Mouse (Mus musculus) thymus, adult 18-20 months (tissue): ENCODE results near the gene Cela3b.
"Not testable (repeated sequence)": the region's sequence is repeated elsewhere in the genome, so short reads cannot be mapped to it uniquely, and the experiment has no call there.

Source experiments
- DNase-seq, 2 experiments: peaks; one replicate each; pipeline ENCODE4 v3.0.0; 2022; ENCODE audit warnings: mixed read lengths in 2 of 2

Cela3b gene

GRCm38 (mm10) chr4:137412185-137412709 lies 18.1 kb downstream of the Cela3b start:
- not testable (repeated sequence) for DNase-seq

GRCm38 (mm10) chr4:137409691-137410090 lies 20.6 kb downstream of the Cela3b start, which contains the start of gene Cela3a:
Gene Cela3a, minus strand, starts transcription at chr4:137409791.
- no peak for DNase-seq

- DNase-seq: no peak
Measured at GRCm38 (mm10) chr4:137405571-137405970, 24.8 kb downstream of the Cela3b start.

GRCm38 (mm10) chr4:137396641-137397525 lies 33.5 kb downstream of the Cela3b start:
- no peak for DNase-seq

GRCm38 (mm10) chr4:137393378-137394135 lies 36.8 kb downstream of the Cela3b start:
- no peak for DNase-seq

- no peak for DNase-seq
Measured at GRCm38 (mm10) chr4:137392874-137393273, 37.5 kb downstream of the Cela3b start.

- DNase-seq: no peak
Measured at GRCm38 (mm10) chr4:137391287-137391686, 39.1 kb downstream of the Cela3b start.

GRCm38 (mm10) chr4:137390196-137390595 lies 40.1 kb downstream of the Cela3b start:
- no peak for DNase-seq

- no peak for DNase-seq
Measured at GRCm38 (mm10) chr4:137388983-137389382, 41.4 kb downstream of the Cela3b start.

GRCm38 (mm10) chr4:137388059-137388794 lies 42.1 kb downstream of the Cela3b start:
- DNase-seq: peak; percentile 67 to 80

- DNase-seq: no peak
Measured at GRCm38 (mm10) chr4:137387482-137388058, 42.8 kb downstream of the Cela3b start.

GRCm38 (mm10) chr4:137380702-137381605 lies 49.4 kb downstream of the Cela3b start:
- DNase-seq: no peak

GRCm38 (mm10) chr4:137379713-137380255 lies 50.6 kb downstream of the Cela3b start:
- no peak for DNase-seq

GRCm38 (mm10) chr4:137379085-137379484 lies 51.3 kb downstream of the Cela3b start:
- DNase-seq: no peak

- DNase-seq: no peak
Measured at GRCm38 (mm10) chr4:137377526-137378304, 52.6 kb downstream of the Cela3b start.

GRCm38 (mm10) chr4:137376778-137377177 lies 53.6 kb downstream of the Cela3b start:
- DNase-seq: no peak

GRCm38 (mm10) chr4:137375314-137376278 lies 54.7 kb downstream of the Cela3b start:
- DNase-seq: no peak

- DNase-seq: no peak
Measured at GRCm38 (mm10) chr4:137373711-137374110, 56.6 kb downstream of the Cela3b start.
